ENCODE assay signal across 27 mouse cellular contexts in the genomic region with DNA sequence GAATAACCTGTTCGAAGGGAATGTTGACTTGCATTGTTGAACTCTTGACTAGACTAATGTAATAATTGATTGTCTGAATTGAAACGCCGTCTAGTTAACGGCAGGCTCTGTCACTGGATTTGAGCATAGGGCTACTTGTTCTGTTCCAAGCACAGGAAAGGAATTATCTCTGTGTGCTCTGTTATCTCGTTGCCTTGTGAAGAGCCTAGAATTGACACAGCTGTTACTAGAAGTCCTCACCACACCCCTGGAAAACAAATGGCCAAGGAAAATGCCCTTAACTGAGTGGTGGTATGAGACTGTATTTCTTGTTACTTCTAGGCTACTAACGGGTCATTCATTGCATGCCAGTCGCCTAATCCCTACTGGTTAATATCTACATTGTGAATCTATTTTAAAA. TPM values are rescaled to one million over a fixed set of nuclear protein-coding genes. Genes with fewer than 3 reads are reported as not detected.
DNase-seq lines count a peak whose midpoint lies in the region; ATAC-seq and TF ChIP-seq lines count a peak whose summit lies in the region.
"Had no signal": no experiment of that assay in that cellular context is flagged by ENCODE, and none has a peak within 500 bp of the region (broad histone marks: within the 10 kb centered on the region; RNA-seq: fewer than 3 reads in every experiment).

No protein-coding gene starts in this region.

- no peak for TF ChIP-seq EP300 in liver, postnatal 0 days (IDR thresholded peaks at IDR 0.05; ENCODE audit: low read depth)

- WGBS in liver, postnatal 0 days (ENCODE audit: insufficient replicate concordance) = 56% methylated on average over 7 of the region's 7 CpGs
- WGBS in liver, embryonic 12.5 days (ENCODE audit: insufficient replicate concordance) = 42% methylated on average over 7 of the region's 7 CpGs

- peaks cover 28% of the 10 kb centered on the region for H3K4me1 ChIP-seq in liver, postnatal 0 days (ENCODE audit: insufficient read depth)
- H3K4me1 ChIP-seq in liver, embryonic 12.5 days = peaks cover 74% of the 10 kb centered on the region
- peaks cover 7% of the 10 kb centered on the region; the same call in 1 of the 2 replicates for H3K4me1 ChIP-seq in brown adipose tissue, adult 24 weeks (ENCODE audit: control insufficient read depth, insufficient read depth, insufficient read length, low read length)

- intact Hi-C loops in heart, postnatal 36 days (cut with DNase I) = loop anchor here (10.0 kb wide), 1 partner anchor 1387 kb away; no protein-coding TSS in a partner anchor

- ATAC-seq in liver, postnatal 0 days = no peak
- ATAC-seq in liver, embryonic 12.5 days = no peak
- ATAC-seq: forebrain, embryonic 15.5 days; hindbrain, embryonic 16.5 days had no signal

- H3K27me3 ChIP-seq in liver, postnatal 0 days (ENCODE audit: insufficient read depth, low read length) = peaks cover 12% of the 10 kb centered on the region
- peaks cover 14% of the 10 kb centered on the region for H3K27me3 ChIP-seq in liver, embryonic 12.5 days (replicated peaks)

- no peaks in the 10 kb centered on the region for H3K9me3 ChIP-seq in liver, postnatal 0 days (ENCODE audit: low read length)
- no peaks in the 10 kb centered on the region for H3K9me3 ChIP-seq in liver, embryonic 12.5 days (replicated peaks)
- H3K9me3 ChIP-seq: forebrain, embryonic 15.5 days; heart, embryonic 13.5 days; limb, embryonic 12.5 days; liver, embryonic 13.5 days had no signal

- no peak overlapping the region for H3K27ac ChIP-seq in liver, postnatal 0 days (ENCODE audit: low read depth)
- no peak overlapping the region for H3K27ac ChIP-seq in liver, embryonic 12.5 days
- H3K27ac ChIP-seq in brown adipose tissue, adult 24 weeks (replicated peaks; ENCODE audit: low read depth, low read length) = peak overlapping the region; percentile 62; the same call in 1 of the 2 replicates
- H3K27ac ChIP-seq: forebrain, embryonic 15.5 days; heart, embryonic 13.5 days; layer of hippocampus, adult 2 months; left cerebral cortex, adult 2 months; limb, embryonic 12.5 days; liver, embryonic 13.5 days; stomach, postnatal 0 days had no signal

- DNase-seq in heart, adult 11 months = peak; percentile 88
- DNase-seq in heart, postnatal 36 days = no peak
- DNase-seq in liver, postnatal 0 days = no peak
- DNase-seq in frontal cortex, postnatal 10 days (ENCODE audit: low spot score in 2 of 2) = no peak
- no peak for DNase-seq in urinary bladder, adult 2 months (ENCODE audit: low spot score)
- DNase-seq: adrenal gland, adult 8-10 months; cerebellum, adult 11 months; cerebellum, adult 9-10 months; cerebellum, postnatal 36 days; gastrocnemius, postnatal 14 days; kidney, adult 11 months; kidney, postnatal 36 days; liver, embryonic 13.5 days; lung, adult 2 months; lung, postnatal 14 days; midbrain, embryonic 14.5 days; right cerebral cortex, adult 18-20 months; thymus, postnatal 4 days had no signal

- no peak overlapping the region for H3K4me3 ChIP-seq in liver, postnatal 0 days (ENCODE audit: low read depth, low read length)
- H3K4me3 ChIP-seq in liver, embryonic 12.5 days = no peak overlapping the region
- H3K4me3 ChIP-seq in brown adipose tissue, adult 24 weeks (ENCODE audit: insufficient read depth, low read depth, low read length) = peak overlapping the region; percentile 32
- H3K4me3 ChIP-seq: forebrain, embryonic 15.5 days; heart, embryonic 13.5 days; layer of hippocampus, adult 2 months; left cerebral cortex, adult 2 months; limb, embryonic 12.5 days; liver, embryonic 13.5 days had no signal

- H3K4me2 ChIP-seq in liver, postnatal 0 days (ENCODE audit: low read depth, low read length) = peak overlapping the region; percentile 22; the same call in 1 of the 2 replicates
- H3K4me2 ChIP-seq in liver, embryonic 12.5 days = no peak overlapping the region
- H3K4me2 ChIP-seq: forebrain, embryonic 15.5 days; heart, embryonic 13.5 days; limb, embryonic 12.5 days; liver, embryonic 13.5 days had no signal

- H3K36me3 ChIP-seq in liver, postnatal 0 days (replicated peaks; ENCODE audit: insufficient read depth, low read length) = 0 out of 2 replicates have a peak, but pooled peaks cover 3% of the 10 kb centered on the region
- H3K36me3 ChIP-seq in liver, embryonic 12.5 days = peaks cover 3% of the 10 kb centered on the region
- H3K36me3 ChIP-seq: forebrain, embryonic 15.5 days; heart, embryonic 13.5 days; limb, embryonic 12.5 days had no signal

- TF ChIP-seq CTCF in liver, postnatal 0 days (IDR thresholded peaks at IDR 0.05; ENCODE audit: low read depth) = no peak

- no peak overlapping the region for H3K9ac ChIP-seq in liver, postnatal 0 days (replicated peaks)
- no peak overlapping the region for H3K9ac ChIP-seq in liver, embryonic 12.5 days
- H3K9ac ChIP-seq: forebrain, embryonic 15.5 days; heart, embryonic 13.5 days; limb, embryonic 12.5 days; liver, embryonic 13.5 days had no signal

RNA-seq across cellular contexts. Expression of gene Ptger4, which starts 5.9 kb away (rescaled TPM):
- total RNA-seq in heart, postnatal 36 days (2021) = 1 to 10 TPM; 2.4 to 4.3 TPM
- 0.99 and 1.5 TPM in 2 replicates for polyA plus RNA-seq in liver, postnatal 0 days (2015; fragmentation: Nextera tagmentation; extraction: Ambion mirVana)
- polyA plus RNA-seq in liver, embryonic 12.5 days (2016; fragmentation: Nextera tagmentation; extraction: Ambion mirVana) = 2.6 and 2.8 TPM in 2 replicates
- 2.6 and 3.1 TPM in 2 replicates for polyA plus RNA-seq in brown adipose tissue, adult 24 weeks (2012; ENCODE audit: insufficient read depth, insufficient read length, missing spikeins)
- 8.0 and 9.6 TPM in 2 replicates for polyA plus RNA-seq in urinary bladder, adult 2 months (2012; rRNA removed)

RNA-seq across cellular contexts. Expression of gene Ttc33, which starts 52.7 kb away (rescaled TPM):
- total RNA-seq in heart, postnatal 36 days (2021) = 10 to 100 TPM; 38.2 to 40.7 TPM
- polyA plus RNA-seq in liver, postnatal 0 days (2015; fragmentation: Nextera tagmentation; extraction: Ambion mirVana) = 16.3 and 16.5 TPM in 2 replicates
- polyA plus RNA-seq in liver, embryonic 12.5 days (2016; fragmentation: Nextera tagmentation; extraction: Ambion mirVana) = 18.9 and 19.1 TPM in 2 replicates
- 18.9 and 23.4 TPM in 2 replicates for polyA plus RNA-seq in brown adipose tissue, adult 24 weeks (2012; ENCODE audit: insufficient read depth, insufficient read length, missing spikeins)
- 31.0 and 38.4 TPM in 2 replicates for polyA plus RNA-seq in urinary bladder, adult 2 months (2012; rRNA removed)
